In the genomic region with DNA sequence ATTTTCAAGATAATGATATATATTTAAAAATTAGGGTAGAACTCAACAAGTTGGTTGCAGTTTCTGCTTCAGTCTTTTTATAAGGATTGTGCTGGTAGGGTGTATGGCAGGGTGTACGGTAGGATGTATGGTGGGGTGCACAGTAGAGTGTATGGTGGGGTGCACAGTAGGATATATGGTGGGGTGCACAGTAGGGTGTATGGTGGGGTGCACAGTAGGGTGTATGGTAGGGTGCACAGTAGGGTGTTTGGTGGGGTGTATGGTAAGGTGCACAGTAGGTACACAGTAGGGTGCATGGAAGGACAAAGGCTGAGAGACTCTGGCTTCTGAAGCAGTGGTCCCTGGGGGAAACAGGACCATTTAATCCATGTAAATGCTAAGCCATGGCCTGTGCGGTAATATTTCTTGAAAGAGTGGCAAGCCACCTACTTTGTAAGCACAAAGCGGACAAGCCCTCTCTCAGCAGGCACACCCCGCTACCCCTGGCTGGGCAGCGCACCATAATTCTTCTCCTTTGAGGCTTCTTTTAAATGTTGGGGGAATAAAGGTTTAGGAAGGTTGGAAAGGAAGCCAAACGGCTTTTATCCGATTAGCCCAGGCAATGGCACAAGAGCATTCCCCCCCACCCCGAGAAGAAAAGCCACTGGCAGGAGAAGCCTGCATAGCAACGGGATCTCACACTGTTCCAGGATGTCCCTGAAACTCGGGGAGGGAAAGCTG, we compare ENCODE assay signal across 13 mouse cellular contexts. TPM values are rescaled to one million over a fixed set of nuclear protein-coding genes. Genes with fewer than 3 reads are reported as not detected.
DNase-seq lines count a peak whose midpoint lies in the region; ATAC-seq and TF ChIP-seq lines count a peak whose summit lies in the region.
"Had no signal": no experiment of that assay in that cellular context is flagged by ENCODE, and none has a peak within 500 bp of the region (broad histone marks: within the 10 kb centered on the region; RNA-seq: fewer than 3 reads in every experiment).

No protein-coding gene starts in this region.

- no peak overlapping the region for H3K4me2 ChIP-seq in forebrain, embryonic 15.5 days (replicated peaks)
- no peak overlapping the region for H3K4me2 ChIP-seq in hindbrain, postnatal 0 days (ENCODE audit: low read depth, low read length)
- no peak overlapping the region for H3K4me2 ChIP-seq in liver, embryonic 12.5 days
- H3K4me2 ChIP-seq: limb, embryonic 13.5 days; lung, embryonic 14.5 days had no signal

- no peak for TF ChIP-seq CTCF in hindbrain, postnatal 0 days (IDR thresholded peaks at IDR 0.05; ENCODE audit: low read depth)

- no peaks in the 10 kb centered on the region for H3K36me3 ChIP-seq in forebrain, embryonic 10.5 days (replicated peaks)
- H3K36me3 ChIP-seq in forebrain, embryonic 15.5 days = no peaks in the 10 kb centered on the region
- no peaks in the 10 kb centered on the region for H3K36me3 ChIP-seq in embryonic facial prominence, embryonic 10.5 days (replicated peaks)
- H3K36me3 ChIP-seq in hindbrain, postnatal 0 days (ENCODE audit: insufficient read depth, low read length) = no peaks in the 10 kb centered on the region
- no peaks in the 10 kb centered on the region for H3K36me3 ChIP-seq in liver, embryonic 12.5 days
- H3K36me3 ChIP-seq: limb, embryonic 13.5 days had no signal

- peak overlapping the region; percentile 2; the same call in 1 of the 2 replicates for H3K4me3 ChIP-seq in forebrain, embryonic 10.5 days
- H3K4me3 ChIP-seq in forebrain, embryonic 15.5 days = no peak overlapping the region
- H3K4me3 ChIP-seq in embryonic facial prominence, embryonic 10.5 days = no peak overlapping the region
- no peak overlapping the region for H3K4me3 ChIP-seq in hindbrain, postnatal 0 days (ENCODE audit: low read length)
- no peak overlapping the region for H3K4me3 ChIP-seq in liver, embryonic 12.5 days
- H3K4me3 ChIP-seq: limb, embryonic 13.5 days had no signal

- ATAC-seq in forebrain, embryonic 15.5 days (replicated peaks) = no peak
- peak; percentile 77; the same call in 1 of the 2 replicates for ATAC-seq in hindbrain, postnatal 0 days
- ATAC-seq in liver, embryonic 12.5 days = no peak

- peaks cover 6% of the 10 kb centered on the region for H3K27me3 ChIP-seq in forebrain, embryonic 10.5 days (ENCODE audit: poor library complexity, severe bottlenecking)
- H3K27me3 ChIP-seq in forebrain, embryonic 15.5 days = no peaks in the 10 kb centered on the region
- no peaks in the 10 kb centered on the region for H3K27me3 ChIP-seq in embryonic facial prominence, embryonic 10.5 days (replicated peaks; ENCODE audit: low read depth, poor library complexity, severe bottlenecking)
- H3K27me3 ChIP-seq in hindbrain, postnatal 0 days (ENCODE audit: insufficient read depth, low read length) = no peaks in the 10 kb centered on the region
- H3K27me3 ChIP-seq in liver, embryonic 12.5 days (replicated peaks) = no peaks in the 10 kb centered on the region
- H3K27me3 ChIP-seq: limb, embryonic 13.5 days had no signal

- 16% methylated on average over 10 of the region's 10 CpGs for WGBS in forebrain, embryonic 10.5 days
- 13% methylated on average over 10 of the region's 10 CpGs for WGBS in forebrain, embryonic 15.5 days
- WGBS in embryonic facial prominence, embryonic 10.5 days = 32% methylated on average over 10 of the region's 10 CpGs
- 18% methylated on average over 9 of the region's 10 CpGs for WGBS in hindbrain, postnatal 0 days
- WGBS in liver, embryonic 12.5 days (ENCODE audit: insufficient replicate concordance) = 47% methylated on average over 10 of the region's 10 CpGs

- H3K9ac ChIP-seq in forebrain, embryonic 15.5 days (replicated peaks) = no peak overlapping the region
- no peak overlapping the region for H3K9ac ChIP-seq in hindbrain, postnatal 0 days (replicated peaks; ENCODE audit: low read length)
- H3K9ac ChIP-seq in liver, embryonic 12.5 days = no peak overlapping the region
- H3K9ac ChIP-seq: limb, embryonic 13.5 days; lung, embryonic 14.5 days had no signal

- peak overlapping the region; percentile 71 for H3K27ac ChIP-seq in forebrain, embryonic 10.5 days
- no peak overlapping the region for H3K27ac ChIP-seq in forebrain, embryonic 15.5 days (replicated peaks)
- peak overlapping the region; percentile 31 for H3K27ac ChIP-seq in embryonic facial prominence, embryonic 10.5 days (replicated peaks)
- no peak overlapping the region for H3K27ac ChIP-seq in hindbrain, postnatal 0 days
- no peak overlapping the region for H3K27ac ChIP-seq in liver, embryonic 12.5 days
- H3K27ac ChIP-seq: limb, embryonic 13.5 days had no signal

- intact Hi-C loops in heart, postnatal 14 days (cut with DNase I) = no loop called here

- peaks cover 19% of the 10 kb centered on the region for H3K4me1 ChIP-seq in forebrain, embryonic 10.5 days
- peaks cover 5% of the 10 kb centered on the region; the same call in 1 of the 2 replicates for H3K4me1 ChIP-seq in forebrain, embryonic 15.5 days
- H3K4me1 ChIP-seq in embryonic facial prominence, embryonic 10.5 days = peaks cover 17% of the 10 kb centered on the region
- no peaks in the 10 kb centered on the region for H3K4me1 ChIP-seq in hindbrain, postnatal 0 days (ENCODE audit: insufficient read depth, low read length)
- peaks cover 16% of the 10 kb centered on the region; the same call in 1 of the 2 replicates for H3K4me1 ChIP-seq in liver, embryonic 12.5 days
- H3K4me1 ChIP-seq: limb, embryonic 13.5 days had no signal

- DNase-seq in forebrain, embryonic 10.5 days (ENCODE audit: extremely low spot score, low spot score) = peak; percentile 33
- no peak for DNase-seq in embryonic facial prominence, embryonic 10.5 days (ENCODE audit: low spot score)
- peak; percentile 56 for DNase-seq in hindbrain, postnatal 0 days (ENCODE audit: low spot score)
- DNase-seq in neural tube, embryonic 10.5 days (ENCODE audit: extremely low spot score, low spot score) = peak; percentile 39
- DNase-seq in thymus, postnatal 10 days (ENCODE audit: low spot score in 2 of 2) = no peak
- DNase-seq in heart, postnatal 14 days = no peak
- DNase-seq: heart, postnatal 10 days; kidney, postnatal 14 days; lung, embryonic 14.5 days had no signal

- no peaks in the 10 kb centered on the region for H3K9me3 ChIP-seq in forebrain, embryonic 10.5 days
- H3K9me3 ChIP-seq in forebrain, embryonic 15.5 days = no peaks in the 10 kb centered on the region
- H3K9me3 ChIP-seq in embryonic facial prominence, embryonic 10.5 days = no peaks in the 10 kb centered on the region
- no peaks in the 10 kb centered on the region; the same call in 1 of the 2 replicates for H3K9me3 ChIP-seq in hindbrain, postnatal 0 days (ENCODE audit: low read length)
- no peaks in the 10 kb centered on the region for H3K9me3 ChIP-seq in liver, embryonic 12.5 days (replicated peaks)

RNA-seq across cellular contexts. Expression of a gene that starts 25.3 kb away (rescaled TPM):
- polyA plus RNA-seq in forebrain, embryonic 10.5 days (2016; fragmentation: Nextera tagmentation; extraction: Ambion mirVana) = 1.1 and 1.6 TPM in 2 replicates
- 16.7 and 19.0 TPM in 2 replicates for polyA plus RNA-seq in forebrain, embryonic 15.5 days (2015; fragmentation: Nextera tagmentation; extraction: Ambion mirVana)
- polyA plus RNA-seq in embryonic facial prominence, embryonic 10.5 days (2016; fragmentation: Nextera tagmentation; extraction: Ambion mirVana) = 1.4 and 1.7 TPM in 2 replicates
- 49.6 and 51.3 TPM in 2 replicates for total RNA-seq in hindbrain, postnatal 0 days (2014; rRNA removed)
- 41.7 and 47.5 TPM in 2 replicates for polyA plus RNA-seq in hindbrain, postnatal 0 days (2015; fragmentation: Nextera tagmentation; extraction: Ambion mirVana)
- not detected for total RNA-seq in heart, postnatal 14 days (2021)
- 0.05 TPM in 1 of 2 replicates, not detected in the other for polyA plus RNA-seq in liver, embryonic 12.5 days (2016; fragmentation: Nextera tagmentation; extraction: Ambion mirVana)
- total RNA-seq: common myeloid progenitor, adult 5-6 weeks; heart, postnatal 10 days had no signal
- polyA plus RNA-seq: lung, embryonic 14.5 days had no signal

Comparison
In these comparisons a context has a peak if more than half of its experiments do, and no peak if none do; other contexts are left out.
1. H3K27ac ChIP-seq: peak in forebrain, embryonic 10.5 days (single experiment) and embryonic facial prominence, embryonic 10.5 days (single experiment); none in forebrain, embryonic 15.5 days (single experiment), hindbrain, postnatal 0 days (single experiment) and liver, embryonic 12.5 days (single experiment).
2. DNase-seq: peak in forebrain, embryonic 10.5 days (single experiment), hindbrain, postnatal 0 days (single experiment) and neural tube, embryonic 10.5 days (single experiment); none in embryonic facial prominence, embryonic 10.5 days (single experiment), thymus, postnatal 10 days (0 of 2) and heart, postnatal 14 days (0 of 2).